Mouse (Mus musculus): ENCODE data around the gene 1600014C23Rik.

Gene 1600014C23Rik

GRCm38 (mm10) chr17:45752053-45752452, 18.4 kb upstream of the 1600014C23Rik start:
- no peak for DNase-seq (ENCODE audit: low spot score in 2 of 2)

- no peak for DNase-seq (ENCODE audit: low spot score in 2 of 2)
Measured at GRCm38 (mm10) chr17:45751359-45751758, 17.7 kb upstream of the 1600014C23Rik start.

- no peak for DNase-seq (ENCODE audit: low spot score in 2 of 2)
Measured at GRCm38 (mm10) chr17:45749100-45749499, 15.5 kb upstream of the 1600014C23Rik start.

GRCm38 (mm10) chr17:45747858-45748785, 14.5 kb upstream of the 1600014C23Rik start:
- DNase-seq (ENCODE audit: low spot score in 2 of 2): peak; percentile 59 to 69

GRCm38 (mm10) chr17:45747293-45747692, 13.6 kb upstream of the 1600014C23Rik start:
- no peak for DNase-seq (ENCODE audit: low spot score in 2 of 2)

- no peak for DNase-seq (ENCODE audit: low spot score in 2 of 2)
Measured at GRCm38 (mm10) chr17:45746755-45747154, 13.1 kb upstream of the 1600014C23Rik start.

GRCm38 (mm10) chr17:45745629-45746028, 12.0 kb upstream of the 1600014C23Rik start:
- no peak for DNase-seq (ENCODE audit: low spot score in 2 of 2)

GRCm38 (mm10) chr17:45742371-45743147, 8.9 kb upstream of the 1600014C23Rik start:
- no peak for DNase-seq (ENCODE audit: low spot score in 2 of 2)

- DNase-seq (ENCODE audit: low spot score in 2 of 2): no peak
Measured at GRCm38 (mm10) chr17:45737078-45737601, 3.5 kb upstream of the 1600014C23Rik start.

- peak; percentile 86 to 90 for DNase-seq (ENCODE audit: low spot score in 2 of 2)
Measured at GRCm38 (mm10) chr17:45736311-45737077, 2.9 kb upstream of the 1600014C23Rik start.

GRCm38 (mm10) chr17:45735382-45736310, 2.0 kb upstream of the 1600014C23Rik start:
- peak; percentile 86 to 89 for DNase-seq (ENCODE audit: low spot score in 2 of 2)

- DNase-seq (ENCODE audit: low spot score in 2 of 2): no peak
Measured at GRCm38 (mm10) chr17:45734881-45735280, 1.2 kb upstream of the 1600014C23Rik start.

GRCm38 (mm10) chr17:45734333-45734732, 689 bp upstream of the 1600014C23Rik start:
- no peak for DNase-seq (ENCODE audit: low spot score in 2 of 2)

GRCm38 (mm10) chr17:45733038-45733734, 458 bp downstream of the 1600014C23Rik start:
- peak; percentile 22 to 35 for DNase-seq (ENCODE audit: low spot score in 2 of 2)

- peak; percentile 88 to 94 for DNase-seq (ENCODE audit: low spot score in 2 of 2)
Measured at GRCm38 (mm10) chr17:45731172-45731864, 2.3 kb downstream of the 1600014C23Rik start.

- no peak for DNase-seq (ENCODE audit: low spot score in 2 of 2)
Measured at GRCm38 (mm10) chr17:45730696-45731095, 2.9 kb downstream of the 1600014C23Rik start.

- DNase-seq (ENCODE audit: low spot score in 2 of 2): no peak
Measured at GRCm38 (mm10) chr17:45729387-45729786, 4.3 kb downstream of the 1600014C23Rik start.

- DNase-seq (ENCODE audit: low spot score in 2 of 2): no peak
Measured at GRCm38 (mm10) chr17:45727983-45728723, 5.5 kb downstream of the 1600014C23Rik start.
